Mouse (Mus musculus) monocyte, adult 59 days (primary cell): ENCODE measurements around the gene Fam222b. TPM values are rescaled to one million over a fixed set of nuclear protein-coding genes. Genes with fewer than 3 reads are reported as not detected.

ENCODE experiments used
- total RNA-seq, 2 experiments: library from RNA; stranded (reverse); gene quantifications; one replicate each; pipeline ENCODE4 v1.2.4; 2023

Fam222b gene
- total RNA-seq = 10 to 100 TPM; 26.6 to 30.6 TPM

DNA sequence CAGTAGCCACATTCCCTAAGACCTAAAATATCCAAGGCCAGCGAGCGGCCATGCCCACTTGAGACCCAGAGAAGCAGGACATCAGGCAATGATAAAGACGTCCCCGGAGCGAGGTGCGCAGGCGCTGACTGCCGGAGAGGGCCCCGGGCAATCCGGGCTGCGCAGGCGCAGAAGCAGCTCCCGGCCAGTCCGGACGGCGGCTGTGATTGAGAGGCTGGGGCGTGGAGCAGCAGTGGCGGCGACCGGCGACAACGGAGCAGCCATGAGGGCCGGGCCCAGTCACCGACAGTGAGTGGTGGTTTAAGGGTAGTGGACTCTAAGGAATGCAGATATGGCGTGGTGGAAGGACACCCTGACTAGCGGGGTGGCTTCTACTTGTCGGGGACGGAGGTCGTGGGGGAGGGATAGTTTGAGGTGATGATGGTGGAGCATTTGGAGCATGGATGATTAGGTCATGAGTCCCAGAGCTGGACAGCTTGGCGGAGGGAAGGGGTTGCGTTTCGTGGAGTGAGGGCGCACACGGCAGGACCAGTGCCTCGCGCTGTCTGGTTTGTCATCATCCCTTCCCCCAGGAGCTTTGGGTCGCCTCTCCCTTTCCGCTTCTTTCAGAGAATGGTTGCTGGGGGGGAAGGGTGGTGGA, at the start of gene Fam222b:
Gene Fam222b, plus strand, starts transcription at position 157 of the 640 bp plus-strand sequence.

DNA sequence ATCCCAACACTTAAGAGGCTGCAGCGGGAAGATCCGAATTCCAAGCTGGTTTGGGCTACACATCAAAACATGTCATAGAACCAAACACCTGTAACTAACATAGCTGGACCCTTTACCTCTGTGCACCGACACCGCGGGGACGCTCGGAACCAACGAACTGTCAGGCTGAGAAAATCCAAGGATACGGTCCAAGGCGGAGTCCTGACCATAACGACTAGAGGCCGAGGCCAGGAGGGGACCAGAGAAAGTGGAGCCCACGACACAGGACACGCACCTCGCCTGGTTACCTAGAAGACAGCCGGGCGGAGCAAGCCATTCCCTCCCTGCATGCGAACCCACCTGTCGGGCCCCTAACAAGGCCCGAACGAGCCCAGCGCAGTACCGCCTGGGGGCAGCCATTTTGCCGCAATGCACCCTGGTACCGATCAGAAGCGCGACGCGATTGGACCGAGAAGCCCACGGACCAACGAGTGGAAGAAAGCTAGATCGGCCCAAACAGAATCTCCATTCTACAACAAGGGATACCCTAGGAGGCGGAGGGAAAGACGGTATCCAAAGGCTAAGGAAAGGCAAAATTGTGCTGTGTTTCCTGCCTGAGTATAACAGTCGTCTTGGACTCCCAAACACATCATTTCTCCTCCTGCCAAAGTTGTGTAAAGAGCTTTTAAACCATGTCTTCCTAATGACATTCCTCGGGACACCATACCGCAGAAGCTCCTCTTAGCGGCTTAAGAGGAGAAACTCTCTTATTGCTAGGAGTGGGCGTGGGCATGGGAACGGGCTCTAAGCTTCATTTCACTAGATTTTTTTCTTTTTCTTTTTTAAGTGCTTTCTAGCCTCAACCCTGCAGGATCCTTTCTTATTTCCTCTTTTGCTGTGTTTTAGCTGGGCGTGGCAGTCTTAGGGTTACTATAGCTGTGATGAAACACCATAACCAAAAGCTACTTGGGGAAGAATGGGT, 14.2 kb upstream of the Fam222b start, which contains the start of gene Eral1:
Gene Eral1, minus strand, starts transcription at position 423 of the 961 bp plus-strand sequence.

DNA sequence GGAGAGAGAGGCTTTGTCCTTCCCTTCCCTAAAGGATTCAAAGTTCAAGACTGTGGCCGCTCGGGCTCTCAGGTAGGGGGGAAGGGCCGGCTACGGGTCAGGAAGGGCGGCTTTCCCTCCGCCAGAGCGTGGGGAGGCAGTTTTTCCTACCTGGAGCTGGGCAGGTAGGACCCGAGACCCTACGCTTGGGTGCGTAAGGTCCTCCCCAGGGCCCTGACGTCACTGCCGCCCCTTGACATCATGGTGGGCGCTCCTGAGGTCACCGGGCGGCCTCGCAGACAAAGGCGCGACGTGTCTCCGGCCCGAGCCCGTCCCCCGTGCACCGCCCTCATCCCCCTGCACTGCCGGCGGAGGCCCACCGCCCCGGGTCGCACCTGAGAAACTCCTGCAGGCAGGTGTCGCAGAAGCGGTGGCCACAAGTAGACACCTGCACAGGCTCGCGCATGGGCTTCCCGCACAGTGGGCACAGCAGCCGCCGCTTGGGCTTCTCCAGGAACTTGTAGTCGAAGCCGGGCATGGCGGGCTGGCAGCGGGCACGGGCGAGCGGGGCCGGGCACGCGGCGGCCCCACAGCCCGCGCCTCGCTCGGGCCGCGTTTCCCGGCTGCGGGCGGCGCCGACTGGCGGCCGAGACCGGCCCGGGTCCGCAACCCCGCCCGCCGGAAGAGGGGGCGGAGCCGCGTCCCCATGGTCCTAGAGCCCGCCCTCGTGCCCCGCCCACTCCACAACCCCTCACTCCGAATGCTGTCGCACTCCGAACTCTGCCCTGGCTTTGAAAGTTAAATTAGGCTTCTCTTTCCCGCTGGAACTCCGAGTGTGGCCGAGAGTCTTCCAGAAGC, 70.7 kb downstream of the Fam222b start, which contains the start of gene Traf4:
Gene Traf4, minus strand, starts transcription at position 666 of the 837 bp plus-strand sequence.

DNA sequence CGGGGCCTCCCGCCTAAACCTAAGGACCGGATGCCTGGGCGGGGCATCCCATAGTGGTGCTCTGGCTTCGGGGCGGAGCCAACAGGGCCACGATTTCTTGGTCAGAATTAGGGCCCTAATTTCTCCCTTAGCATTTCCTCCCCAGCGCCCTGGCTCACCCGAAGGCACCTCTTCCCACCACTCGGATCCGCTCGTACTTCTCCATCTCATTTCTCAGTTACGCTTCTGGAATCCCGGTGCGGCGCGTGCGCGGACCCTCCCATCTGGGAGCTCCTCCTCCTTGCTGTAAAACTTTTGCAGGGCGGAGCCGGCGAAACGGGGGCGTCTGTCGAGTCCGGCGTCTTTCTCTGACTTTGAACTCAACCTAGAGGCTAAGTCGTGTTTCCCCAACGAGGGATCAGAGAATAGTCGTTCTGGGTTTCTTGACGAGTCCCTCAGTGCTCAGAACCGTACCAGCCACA, 82.0 kb downstream of the Fam222b start, which contains the start of the genes Nek8 and Tlcd1:
Gene Nek8, minus strand, starts transcription at position 274 of the 461 bp plus-strand sequence.
Gene Tlcd1, plus strand, starts transcription at position 310 of the 461 bp plus-strand sequence.

DNA sequence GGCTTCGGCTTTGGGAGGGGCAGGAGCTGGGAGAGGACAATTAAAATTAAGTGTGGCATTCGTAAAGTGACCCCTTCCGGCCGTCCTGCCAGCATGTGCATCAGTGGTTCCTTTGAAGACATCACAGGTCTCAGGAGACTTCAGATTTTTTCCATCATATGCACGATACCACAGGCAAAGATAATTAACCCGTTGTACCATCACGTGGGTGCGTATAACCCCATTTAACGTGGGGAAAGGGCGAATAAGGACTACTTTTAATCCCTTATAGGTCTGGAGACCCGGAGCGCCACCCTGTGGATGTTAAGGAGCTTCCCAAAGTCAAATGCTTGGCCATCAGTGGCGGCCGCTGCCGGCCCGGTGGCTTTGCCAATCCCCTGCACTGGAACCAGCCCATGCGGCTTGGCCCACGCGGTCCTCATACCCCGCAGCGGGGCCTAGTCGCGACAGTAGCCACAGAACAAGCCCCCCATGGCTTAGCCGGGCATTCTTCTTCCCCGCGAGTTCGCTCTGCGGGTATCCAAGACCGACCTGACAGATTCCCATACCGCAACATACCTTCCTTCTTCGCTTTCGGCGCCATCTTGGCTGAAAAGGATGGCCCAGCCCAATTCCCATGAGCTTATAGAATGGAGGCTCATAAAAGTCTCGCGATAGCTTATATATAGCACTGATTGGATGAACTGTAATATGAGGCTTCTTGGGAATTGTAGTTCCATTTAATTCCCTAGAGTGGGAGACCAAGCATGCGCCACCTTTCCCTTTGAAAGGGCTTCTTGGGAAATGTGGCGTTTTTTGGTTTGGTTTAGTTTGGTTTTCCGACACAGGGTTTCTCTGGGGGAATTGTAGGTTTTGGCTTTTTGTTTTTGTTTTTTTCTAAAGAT, 88.7 kb downstream of the Fam222b start, which contains the start of gene Rpl23a:
Gene Rpl23a, minus strand, starts transcription at position 624 of the 884 bp plus-strand sequence.

DNA sequence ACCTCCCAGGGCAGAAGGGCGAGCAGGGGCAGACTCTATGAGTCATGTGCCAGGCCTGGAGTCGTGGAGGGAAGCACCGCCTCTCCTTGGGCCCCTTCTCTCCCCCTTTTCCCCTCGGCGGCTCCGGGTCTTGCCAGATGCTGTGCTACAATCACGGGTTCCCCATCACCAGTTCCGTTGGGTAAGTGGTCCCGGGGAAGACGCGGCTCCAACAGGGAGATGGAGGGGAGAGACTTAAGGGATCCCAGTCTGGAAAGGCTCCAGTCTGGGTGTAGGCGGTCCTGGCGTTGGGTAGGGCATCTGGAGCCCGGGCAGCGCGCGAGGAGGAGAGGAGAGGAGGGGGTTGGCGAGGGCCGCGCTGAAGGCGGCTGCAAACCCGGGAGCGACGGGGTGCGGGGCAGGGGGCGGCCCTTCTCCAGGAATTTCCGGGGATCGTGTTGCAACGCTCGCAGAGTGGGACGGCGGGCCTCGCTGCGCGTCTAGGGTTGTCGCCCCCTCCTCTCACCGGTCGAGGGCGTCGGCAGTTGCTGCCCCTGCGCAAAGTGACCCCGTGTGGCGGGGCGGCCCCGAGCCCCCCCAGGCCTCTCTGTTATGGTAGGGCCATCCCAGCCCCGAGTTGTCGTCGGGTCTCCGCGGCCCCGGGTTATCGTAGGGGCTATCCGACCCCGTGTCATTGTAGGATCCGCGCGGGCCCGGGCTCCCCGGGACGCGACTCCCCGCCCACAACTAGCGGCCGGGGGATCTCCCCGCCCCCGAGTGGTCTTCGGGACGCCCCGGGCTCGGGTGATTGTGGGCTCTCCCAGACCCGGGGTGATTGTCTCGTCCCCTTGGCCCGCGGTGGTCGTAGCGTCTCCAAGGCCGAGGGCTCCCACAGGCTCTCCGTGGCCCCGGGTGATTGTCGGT, 94.1 kb downstream of the Fam222b start, which contains the start of gene Rab34:
Gene Rab34, plus strand, starts transcription at position 100 of the 903 bp plus-strand sequence.

DNA sequence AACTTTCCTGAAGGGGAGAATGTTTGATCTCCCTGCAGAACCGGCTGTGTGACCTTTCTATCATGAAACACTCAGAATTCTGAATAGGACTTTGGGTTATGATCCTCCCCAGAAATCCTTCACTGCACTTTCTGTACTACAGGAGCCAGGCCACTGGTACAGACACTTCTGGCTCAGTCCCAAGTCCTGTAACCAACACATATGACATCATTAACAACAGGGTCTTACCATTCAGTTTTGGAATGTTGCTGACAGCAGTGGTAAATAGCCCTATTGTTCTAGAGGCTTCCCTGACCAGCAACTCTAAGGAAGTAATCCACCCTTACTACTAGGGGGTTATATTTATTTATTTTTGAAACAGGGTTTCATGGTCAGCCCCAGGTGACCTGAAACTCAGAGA, 98.7 kb downstream of the Fam222b start, which contains the start of gene Proca1:
Gene Proca1, plus strand, starts transcription at position 280 of the 400 bp plus-strand sequence.

Other genes with a start within 250 kb of the Fam222b start
- gene Pipox, start 200.6 kb upstream of the Fam222b start, total RNA-seq = not detected
- gene Sez6, start 163.9 kb upstream of the Fam222b start, total RNA-seq = not detected
- 10 to 100 TPM; 91.6 to 97.7 TPM for gene Phf12, start 111.9 kb upstream of the Fam222b start, total RNA-seq
- gene Dhrs13, start 62.4 kb upstream of the Fam222b start, total RNA-seq = 1 to 10 TPM; 1.4 to 1.8 TPM
- 10 to 100 TPM; 32.7 to 40.2 TPM for gene Flot2, start 56.7 kb upstream of the Fam222b start, total RNA-seq
- 10 to 100 TPM; 17.4 to 20.2 TPM for gene Eral1, start 14.3 kb upstream of the Fam222b start, total RNA-seq
- gene Traf4, start 70.9 kb downstream of the Fam222b start, total RNA-seq = under 1 TPM; 0.60 to 0.67 TPM
- gene Nek8, start 82.0 kb downstream of the Fam222b start, total RNA-seq = 1 to 10 TPM; 1.9 to 4.0 TPM
- 1 to 10 TPM; 2.9 to 3.3 TPM for gene Tlcd1, start 82.1 kb downstream of the Fam222b start, total RNA-seq
- 1,000 to 10,000 TPM; 1,755 to 1,970 TPM for gene Rpl23a, start 88.9 kb downstream of the Fam222b start, total RNA-seq
- 1 to 10 TPM; 4.0 to 4.2 TPM for gene Rab34, start 93.8 kb downstream of the Fam222b start, total RNA-seq
- gene Proca1, start 98.7 kb downstream of the Fam222b start, total RNA-seq = not detected
- gene Sdf2, start 151.1 kb downstream of the Fam222b start, total RNA-seq = 10 to 100 TPM; 52.7 to 55.9 TPM
- gene Supt6, start 151.3 kb downstream of the Fam222b start, total RNA-seq = 10 to 100 TPM; 59.1 to 66.8 TPM
- 100 to 1,000 TPM; 105 to 107 TPM for gene 2610507B11Rik, start 167.1 kb downstream of the Fam222b start, total RNA-seq
- 1 to 10 TPM; 1.5 TPM for gene BC030499, start 196.2 kb downstream of the Fam222b start, total RNA-seq
- 1 to 10 TPM in 1 of 2 experiments, under 1 TPM in 1; 0.81 to 2.9 TPM for gene Spag5, start 206.9 kb downstream of the Fam222b start, total RNA-seq
- 1 to 10 TPM; 7.4 to 9.0 TPM for gene Aldoc, start 228.3 kb downstream of the Fam222b start, total RNA-seq
- 10 to 100 TPM; 60.7 to 63.9 TPM for gene Pigs, start 233.8 kb downstream of the Fam222b start, total RNA-seq
- 10 to 100 TPM; 69.6 to 82.3 TPM for gene Unc119, start 248.8 kb downstream of the Fam222b start, total RNA-seq